Mouse (Mus musculus) adrenal gland, postnatal 36 days (tissue): ENCODE data around the gene F12. TPM values are rescaled to one million over a fixed set of nuclear protein-coding genes. Genes with fewer than 3 reads are reported as not detected.
"Not testable (repeated sequence)": the region's sequence is repeated elsewhere in the genome, so short reads cannot be mapped to it uniquely, and the experiment has no call there.

Experiments used
- DNase-seq, 2 experiments: peaks; one replicate each; pipeline ENCODE4 v3.0.0; 2021; ENCODE audit warnings: mixed read lengths in 1 of 2
- total RNA-seq, 2 experiments: library from RNA; stranded (reverse); gene quantifications; 2 replicates each; pipeline ENCODE4 v1.2.3; 2021

F12 gene
- total RNA-seq, 2 experiments from 2014 or later: 0.30 TPM; not detected in 1

DNA sequence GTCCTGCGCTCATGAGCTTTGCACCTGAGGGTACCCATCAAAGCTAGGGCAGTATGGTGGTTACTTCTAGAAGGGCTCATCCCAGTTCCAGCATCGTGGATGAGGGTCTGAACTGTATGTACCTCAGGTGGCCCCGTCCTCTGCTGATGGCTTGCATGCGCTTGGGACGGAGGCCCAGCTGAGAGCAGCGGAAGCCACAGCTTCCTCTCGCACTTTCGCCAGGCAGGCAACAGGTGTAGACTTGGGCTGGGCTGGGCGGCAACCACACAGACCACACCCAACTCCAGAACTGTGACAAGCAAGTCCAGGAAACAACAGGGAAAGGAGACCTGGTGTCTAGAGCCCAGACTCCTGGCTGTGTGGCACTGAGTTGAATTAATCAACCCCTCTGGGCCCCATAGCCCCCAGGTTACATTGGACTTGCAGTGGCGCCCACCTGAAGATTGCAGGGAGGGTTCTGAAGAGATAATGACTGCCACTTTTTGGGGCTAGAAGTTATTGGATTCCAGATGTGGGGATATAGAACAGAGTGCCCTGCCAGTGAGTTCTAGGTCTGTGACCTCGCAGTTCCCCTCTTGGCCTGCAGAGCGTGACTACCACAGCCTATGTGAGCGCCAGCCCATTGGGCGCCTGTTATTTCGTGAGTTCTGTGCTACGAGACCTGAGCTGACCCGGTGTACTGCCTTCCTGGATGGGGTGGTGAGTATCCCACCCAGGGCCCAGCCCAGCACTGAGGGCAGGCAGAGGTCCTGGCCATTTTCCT is 23.3 kb upstream of the F12 start:
- DNase-seq: no peak

DNA sequence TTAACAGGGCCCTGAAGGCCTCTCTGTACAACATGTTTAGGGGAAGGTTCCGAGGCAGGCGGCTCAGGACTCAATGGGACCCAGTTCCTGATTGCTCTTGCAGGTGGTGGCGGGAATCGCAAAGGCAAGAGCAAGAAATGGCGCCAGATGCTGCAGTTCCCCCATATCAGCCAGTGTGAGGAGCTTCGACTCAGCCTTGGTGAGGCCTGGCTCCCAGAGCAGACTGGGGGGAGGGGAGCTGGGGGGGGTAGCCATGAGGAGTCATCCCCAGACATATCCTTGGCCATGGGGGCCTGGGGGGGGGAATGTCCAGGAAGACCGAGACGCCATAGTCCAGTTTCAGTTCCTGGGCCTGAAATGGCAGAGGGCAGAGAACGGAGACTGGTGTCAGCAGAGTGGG is 22.6 kb upstream of the F12 start:
- no peak for DNase-seq

DNA sequence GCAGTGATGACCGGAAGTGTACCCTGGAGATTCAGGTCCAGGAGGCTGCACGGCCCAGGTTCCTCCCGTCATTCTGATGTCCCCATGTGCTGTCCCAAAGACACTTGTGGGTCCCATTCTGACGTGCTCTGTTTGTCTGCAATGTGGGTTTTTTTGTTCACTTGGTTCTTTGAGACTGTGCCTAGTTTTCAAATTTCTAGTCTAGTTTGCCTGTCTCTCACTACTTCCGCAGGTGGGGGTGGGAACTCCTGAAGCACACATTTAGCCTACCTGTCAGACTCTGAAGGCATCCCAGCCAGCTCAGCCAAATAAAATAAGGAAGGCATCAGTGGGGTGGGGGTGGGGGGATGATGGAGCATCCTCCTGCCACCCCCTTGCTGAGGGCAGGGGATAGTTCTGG is 21.5 kb upstream of the F12 start:
- no peak for DNase-seq

DNA sequence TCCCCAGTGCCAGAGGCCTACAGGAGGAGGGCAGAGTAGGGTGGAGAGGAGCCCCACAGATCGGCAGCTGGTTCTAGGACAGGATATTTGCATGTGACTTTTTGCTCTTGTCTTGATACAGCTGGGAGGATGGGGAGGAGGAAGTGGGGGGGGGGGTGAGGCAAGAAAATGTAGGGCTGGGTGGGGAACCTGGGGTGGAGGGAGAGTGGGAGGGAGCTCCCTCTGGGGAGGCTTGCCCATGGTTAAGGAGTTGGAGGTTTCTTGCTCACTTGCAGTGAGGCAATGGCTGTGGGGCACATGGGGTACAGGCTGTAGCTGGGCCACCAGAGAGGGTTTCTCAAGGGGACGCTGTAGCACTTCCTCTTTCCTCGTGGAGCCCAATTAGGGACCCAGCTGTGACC is 20.9 kb upstream of the F12 start:
- DNase-seq: no peak

DNA sequence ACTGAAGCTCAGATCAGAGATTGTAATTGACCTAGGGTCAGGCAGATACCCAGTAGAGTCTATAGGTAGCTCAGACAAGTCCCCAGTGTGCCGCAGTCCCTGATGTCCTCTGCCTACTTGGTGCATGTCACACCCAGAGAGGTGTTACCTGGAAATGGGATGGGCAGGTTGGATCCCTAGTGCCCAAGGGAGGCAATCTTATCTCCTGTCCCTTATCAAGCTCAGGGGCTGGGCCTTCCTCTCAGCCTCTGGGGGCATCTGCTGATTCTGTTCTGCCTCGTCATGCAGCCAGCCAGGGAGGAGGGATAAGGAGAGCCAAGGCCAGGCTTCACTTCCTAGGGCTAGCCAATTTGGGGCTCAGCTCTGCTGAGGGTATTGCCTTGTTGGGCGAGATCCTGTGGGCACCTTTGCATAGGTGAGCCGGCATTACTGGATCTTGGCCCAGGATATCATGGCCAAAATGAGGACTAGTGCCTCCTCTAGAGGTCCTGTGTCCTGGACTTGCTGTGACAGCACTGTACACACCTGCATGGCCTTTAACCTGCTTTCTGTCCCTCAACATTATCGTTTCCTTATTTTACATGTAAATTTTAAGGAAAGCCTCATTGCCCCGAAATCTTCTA is 20.0 kb upstream of the F12 start:
- no peak for DNase-seq

DNA sequence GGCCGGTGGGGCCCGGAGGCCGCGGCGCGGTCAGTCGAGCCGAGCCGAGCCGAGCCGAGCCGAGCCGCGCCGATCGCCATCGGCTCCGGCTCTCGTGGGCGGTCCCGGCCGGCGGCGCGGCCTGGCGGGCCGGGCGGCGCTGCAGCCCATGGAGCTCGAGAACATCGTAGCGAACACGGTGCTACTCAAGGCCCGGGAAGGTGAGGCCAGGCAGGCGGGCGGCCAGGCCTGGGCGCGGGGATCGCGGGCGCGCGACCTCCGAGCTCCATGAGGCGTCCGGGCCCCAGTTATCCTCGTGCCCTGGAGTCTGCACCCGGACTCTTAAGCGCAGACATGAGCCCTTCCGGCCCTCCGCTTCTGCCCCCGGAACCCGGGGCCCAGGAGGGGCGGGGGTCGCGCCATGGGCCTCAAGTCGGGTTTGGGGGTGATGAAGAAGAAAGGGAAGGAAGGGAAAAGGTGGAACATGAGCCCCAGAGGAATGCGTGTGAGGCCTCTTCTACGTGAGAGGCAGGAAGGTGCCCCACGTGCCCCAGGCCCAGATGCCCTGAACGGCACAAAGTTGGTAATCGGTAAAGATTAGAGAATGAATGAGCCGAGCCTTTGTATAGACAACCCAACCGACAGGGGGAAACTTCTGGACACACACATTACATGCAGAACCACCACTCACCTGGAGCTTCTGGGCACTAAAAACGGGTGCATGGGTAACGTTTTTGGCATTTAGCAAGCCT is 18.9 kb upstream of the F12 start:
- no peak for DNase-seq

DNA sequence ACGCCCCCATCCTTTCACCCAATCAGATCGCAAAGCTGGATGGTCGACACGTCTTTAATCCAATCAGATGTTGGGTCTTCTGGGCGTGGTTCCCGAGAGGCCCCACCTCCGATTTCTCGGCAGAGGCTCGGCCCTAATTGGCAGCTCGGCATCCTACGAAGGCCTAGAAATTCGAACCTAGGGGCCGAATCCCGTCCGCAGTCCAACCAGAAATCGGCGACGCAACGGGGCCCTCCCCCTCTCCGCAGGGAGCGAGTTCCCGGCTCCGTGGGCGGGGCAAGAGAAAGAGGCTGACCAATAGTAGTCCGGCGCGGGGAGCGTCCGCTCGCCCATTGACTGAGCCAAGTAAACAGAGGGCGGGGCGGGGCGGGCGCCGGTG is 18.3 kb upstream of the F12 start, which contains the start of gene Grk6:
TSS of gene Grk6 (plus strand) at position 136 of the 379 bp plus-strand sequence.
- DNase-seq: peak; percentile 99 to 100

DNA sequence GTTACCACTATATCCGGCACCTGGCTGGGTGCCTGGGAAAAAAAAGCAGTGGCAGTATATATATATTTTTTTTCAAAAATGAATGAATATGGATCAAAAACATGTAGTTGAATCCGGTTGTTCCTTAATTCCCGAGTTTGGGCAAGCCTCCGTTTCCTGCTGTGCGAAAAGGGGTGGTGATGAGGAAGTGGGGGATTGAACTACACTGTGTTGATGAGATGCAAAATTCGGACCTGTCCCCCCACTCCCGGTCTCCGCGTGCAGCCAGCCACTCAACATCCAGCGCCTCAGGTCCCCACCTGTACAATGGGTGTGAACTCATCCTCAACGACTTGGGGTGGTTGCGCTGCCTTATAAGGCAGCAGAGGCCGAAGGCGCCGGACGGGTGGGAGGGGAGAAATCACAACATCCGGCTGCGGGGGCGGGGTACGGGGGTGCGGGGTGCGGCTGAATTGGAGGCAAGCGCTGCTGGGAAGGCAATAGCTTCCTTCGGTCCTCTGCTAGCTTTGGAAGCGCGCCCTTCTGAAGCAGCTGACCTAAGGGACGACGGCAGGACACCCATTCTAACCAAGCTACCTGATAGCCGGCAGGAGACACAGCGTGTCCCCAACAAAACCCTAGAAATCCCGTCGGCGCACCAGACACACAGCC is 17.8 kb upstream of the F12 start:
- peak; percentile 87 to 92 for DNase-seq

DNA sequence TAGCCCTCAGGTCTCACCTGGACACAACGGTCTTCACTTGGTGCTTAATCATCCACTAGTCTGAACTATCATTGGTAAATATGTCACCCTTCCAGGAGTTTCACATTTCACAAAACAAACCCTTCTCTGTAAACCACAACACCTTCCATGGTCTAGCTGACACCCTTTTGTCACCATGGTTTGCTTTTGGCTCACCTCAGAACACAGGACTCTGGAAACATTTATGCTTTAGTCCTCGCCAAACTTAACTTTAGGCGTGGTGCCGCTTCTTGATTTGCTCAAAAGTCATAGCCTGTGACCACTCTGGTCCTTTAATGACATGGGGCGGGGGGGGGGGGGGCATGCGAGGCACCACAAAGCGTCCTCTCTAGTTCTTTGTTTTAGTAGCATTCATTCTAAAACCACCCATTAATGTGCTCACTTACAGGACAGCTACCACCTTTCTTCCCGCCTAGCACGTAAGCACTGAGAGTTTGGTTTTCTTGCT is 17.2 kb upstream of the F12 start:
- DNase-seq: no peak

DNA sequence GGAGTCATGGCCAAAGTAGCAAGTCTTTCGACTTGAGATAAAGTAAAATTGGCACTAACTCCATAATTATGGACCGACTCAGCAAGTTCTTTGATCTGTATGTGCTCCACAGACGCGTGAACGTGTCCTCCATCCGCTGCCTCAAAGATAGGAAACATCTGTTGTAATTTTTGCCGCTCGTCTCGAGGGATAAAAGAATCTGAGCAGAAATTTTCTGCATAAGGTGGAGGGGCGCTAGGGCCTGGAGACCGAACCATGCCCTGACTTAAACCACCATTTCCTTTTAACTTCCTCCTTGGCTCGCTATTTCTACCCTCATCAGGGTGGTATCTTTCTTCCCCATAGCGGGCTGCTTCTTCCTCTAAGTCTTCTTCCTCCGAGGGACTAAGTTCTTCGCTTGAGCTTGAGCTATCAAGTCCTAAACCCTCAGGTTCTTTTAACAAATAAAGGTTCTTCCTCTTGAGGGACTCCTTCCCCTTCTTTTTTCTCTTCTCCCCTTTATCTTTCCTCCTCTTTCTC is 10.6 kb upstream of the F12 start:
- DNase-seq: not testable (repeated sequence)

DNA sequence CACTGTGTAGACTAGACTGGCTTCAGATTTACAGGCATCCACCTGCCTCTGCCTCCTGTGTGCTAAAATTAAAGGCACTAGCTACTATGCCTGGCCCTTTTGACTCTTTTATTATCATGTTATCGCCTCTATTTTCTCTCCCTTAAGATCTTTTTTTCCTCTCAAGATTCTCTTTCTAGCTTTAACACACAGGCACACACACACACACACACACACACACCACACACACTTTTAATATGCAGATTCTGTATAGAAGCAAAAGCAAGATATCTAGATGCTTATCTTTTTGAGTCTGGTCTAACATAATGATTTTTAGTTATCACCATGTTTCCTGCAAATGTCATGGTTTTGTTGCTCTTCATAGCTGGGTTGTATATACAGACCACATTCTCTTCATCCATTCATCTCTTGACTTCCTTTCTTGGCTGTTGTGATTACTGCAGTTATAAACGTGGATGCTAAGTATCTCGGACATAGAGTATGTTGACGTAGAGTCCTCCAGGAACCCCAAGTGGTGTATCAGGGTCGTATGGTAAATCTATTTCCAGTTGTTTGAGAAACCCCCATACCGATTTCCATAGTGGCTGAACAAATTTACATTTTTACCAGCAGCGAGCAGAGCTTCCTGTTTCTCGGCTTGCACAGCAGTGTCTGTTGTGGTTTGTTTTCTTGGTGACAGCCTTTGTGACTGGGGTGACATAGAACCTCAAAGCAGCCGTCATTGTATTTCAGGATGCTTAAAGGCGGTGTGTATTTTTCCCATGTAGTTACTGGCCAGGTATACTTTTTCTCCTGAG is 5.5 kb upstream of the F12 start:
- no peak for DNase-seq

DNA sequence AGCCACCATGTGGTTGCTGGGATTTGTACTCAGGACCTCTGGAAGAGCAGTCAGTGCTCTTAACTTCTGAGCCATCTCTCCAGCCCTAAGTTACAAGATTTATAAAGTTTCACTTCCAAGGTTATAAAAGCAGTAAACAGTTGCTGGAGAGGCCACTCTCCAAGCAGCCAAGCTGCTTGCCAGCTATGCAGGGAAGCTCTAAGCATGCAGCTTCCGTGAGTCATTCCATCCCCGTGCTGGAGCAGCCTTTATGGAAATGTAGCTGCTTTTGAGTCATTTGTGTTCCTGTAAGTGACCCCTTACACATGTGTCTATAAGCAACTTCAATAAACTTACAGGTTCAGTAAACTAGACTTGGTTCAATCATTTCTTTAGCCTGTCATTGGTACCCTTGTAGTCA is 4.0 kb upstream of the F12 start:
- DNase-seq: peak; percentile 71 to 77

DNA sequence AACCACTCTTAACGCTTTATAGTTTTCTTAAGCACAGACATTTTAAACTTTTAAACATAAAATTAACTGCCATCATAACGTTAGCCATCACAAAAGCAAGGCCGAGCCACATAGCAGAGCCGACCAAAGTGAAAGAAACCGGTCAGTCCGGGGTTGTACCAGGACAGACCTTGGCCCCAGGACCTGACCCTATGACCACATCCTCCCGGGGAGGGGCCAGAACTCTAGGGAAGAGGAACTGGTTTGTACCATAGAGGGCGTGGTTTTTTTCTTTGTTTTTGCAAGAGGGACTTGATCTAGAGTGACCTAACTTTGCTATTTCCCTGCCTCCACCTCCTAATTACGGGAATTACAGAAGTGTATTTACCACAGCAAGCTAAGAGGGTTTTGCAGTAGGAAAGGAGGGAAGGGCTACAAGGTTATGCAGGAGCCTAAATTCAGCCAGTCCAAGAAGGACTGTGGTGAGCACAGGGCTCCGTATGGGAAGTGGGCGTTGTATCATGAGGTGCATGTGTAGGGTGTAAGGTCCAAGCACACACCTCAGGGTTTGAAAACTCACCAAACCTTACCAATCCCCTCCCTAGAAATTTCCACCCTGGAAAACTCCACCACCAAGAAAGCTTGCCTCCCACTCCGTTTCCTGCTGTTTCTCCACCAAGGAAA is 2.8 kb upstream of the F12 start:
- peak; percentile 83 to 89 for DNase-seq

DNA sequence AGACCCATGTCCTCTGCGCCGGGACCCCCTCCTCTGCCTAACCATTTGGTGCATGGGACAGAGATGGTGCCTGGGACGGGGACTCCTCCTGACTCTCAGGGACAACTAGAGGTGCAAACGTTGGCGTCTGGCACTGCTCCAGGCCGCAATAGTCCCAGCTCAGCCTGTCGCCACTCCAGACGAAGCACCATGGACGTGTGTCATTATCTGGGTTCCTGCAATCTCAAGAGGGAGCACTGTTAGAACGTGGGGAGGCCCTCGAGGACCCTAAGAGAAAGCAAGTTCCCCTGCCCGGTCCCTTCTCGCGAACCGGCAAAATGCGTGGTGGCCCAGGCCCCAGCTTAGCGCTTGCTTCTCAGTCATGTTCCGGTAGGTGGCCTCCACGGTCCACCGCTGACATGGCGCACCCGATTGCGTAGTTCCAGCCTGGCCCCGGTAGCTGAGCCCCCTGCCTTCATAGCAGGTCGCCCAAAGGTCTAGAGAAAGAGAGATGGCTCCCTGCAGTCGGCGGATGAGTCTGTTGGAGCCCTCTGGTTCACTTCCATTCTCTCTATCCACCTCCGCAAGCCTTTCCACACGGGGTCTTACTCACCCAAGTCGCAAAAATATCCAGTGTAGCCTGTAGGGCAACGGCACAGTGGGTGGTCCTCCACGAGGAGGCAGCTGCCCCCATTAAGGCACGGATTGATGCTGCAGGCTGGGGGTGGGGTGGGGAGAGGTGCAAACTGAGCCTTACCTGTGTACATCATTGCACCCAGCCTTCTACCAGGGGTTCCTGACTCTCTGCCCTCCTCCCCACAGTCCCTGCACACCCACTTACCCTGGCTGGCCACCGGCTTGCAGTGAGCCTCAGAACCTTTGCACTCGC is 5.4 kb downstream of the F12 start:
- DNase-seq: peak; percentile 78 to 84

DNA sequence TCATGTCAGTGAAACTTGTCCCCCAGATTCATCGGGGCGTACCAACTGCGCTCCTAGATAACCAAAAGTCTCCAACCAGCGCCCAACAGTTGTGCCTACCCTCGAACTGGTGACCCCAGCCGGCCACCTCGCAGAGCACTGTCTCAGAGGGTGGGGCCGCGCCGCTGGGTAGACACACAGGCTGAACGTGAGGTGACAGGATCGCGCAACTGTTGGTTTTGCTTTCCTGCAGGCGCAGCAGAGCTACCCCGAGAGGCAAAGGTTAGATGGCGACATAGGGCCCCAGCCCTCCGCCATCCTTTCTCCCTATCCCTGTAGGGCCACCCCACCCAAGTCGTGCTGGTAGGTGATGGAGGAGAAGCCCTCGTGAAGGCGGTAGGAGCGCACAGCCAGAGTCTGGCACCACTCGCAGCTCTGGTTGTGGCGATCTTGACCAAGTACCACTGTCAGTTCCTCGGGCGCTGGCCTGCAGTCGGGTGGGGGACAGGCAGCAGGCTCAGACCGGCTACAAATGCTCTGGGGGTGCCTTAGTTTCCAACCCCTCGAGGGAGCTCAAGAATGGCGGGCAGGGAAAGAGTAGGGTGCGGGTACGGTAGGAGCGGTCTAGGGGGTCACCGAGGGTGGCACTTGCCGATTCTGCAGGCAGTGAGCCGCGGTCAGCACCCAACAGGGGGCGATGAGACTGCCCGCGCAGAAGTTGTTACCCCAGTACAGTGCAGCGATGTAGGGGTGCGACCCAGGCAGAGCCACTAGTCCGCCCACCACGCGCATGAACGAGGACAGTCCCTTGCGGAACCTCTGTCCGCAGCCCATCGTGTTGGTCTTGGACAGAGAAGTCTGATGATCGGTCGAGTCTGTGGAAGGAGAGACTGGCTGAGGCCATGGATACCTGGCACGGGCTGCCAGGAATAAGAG is 6.3 kb downstream of the F12 start:
- DNase-seq: no peak

DNA sequence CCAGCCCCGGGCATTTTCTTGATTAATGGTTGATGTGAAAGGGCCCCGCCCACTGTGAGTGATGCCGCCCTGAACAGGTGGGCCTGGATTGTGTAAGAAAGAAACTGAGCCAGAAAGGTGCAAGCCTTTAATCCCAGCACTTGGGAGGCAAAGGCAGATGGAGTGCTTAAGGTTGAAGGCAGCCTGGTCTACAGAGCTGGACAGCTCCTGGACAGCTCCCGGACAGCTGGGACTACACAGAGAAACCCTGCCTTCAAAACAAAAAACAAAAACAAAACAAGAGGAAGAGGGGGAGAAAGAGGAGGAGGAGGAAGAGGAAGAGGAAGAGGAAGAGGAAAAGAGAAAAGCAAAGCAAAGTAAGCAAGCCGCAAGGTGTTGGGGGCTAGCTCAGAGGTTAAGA is 7.5 kb downstream of the F12 start:
- no peak for DNase-seq

DNA sequence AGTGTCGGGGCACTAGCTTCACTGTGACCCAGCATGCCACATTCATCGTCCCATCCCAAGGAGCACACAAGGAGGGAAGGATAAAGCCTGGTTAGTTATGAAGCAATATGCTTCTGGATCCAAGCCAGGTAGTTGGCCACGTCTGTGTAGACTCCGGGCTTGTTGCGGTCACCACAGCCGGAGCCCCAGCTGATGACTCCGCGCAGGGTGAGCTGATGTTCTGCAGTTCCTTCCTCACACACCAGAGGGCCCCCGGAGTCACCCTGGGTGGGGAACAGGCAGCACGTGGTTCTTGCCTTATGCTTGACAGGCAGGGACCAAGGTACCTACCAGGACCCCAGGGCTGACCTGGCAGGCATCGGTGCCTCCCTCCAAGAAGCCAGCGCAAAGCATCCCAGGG is 8.6 kb downstream of the F12 start:
- DNase-seq: peak; percentile 92 to 94

DNA sequence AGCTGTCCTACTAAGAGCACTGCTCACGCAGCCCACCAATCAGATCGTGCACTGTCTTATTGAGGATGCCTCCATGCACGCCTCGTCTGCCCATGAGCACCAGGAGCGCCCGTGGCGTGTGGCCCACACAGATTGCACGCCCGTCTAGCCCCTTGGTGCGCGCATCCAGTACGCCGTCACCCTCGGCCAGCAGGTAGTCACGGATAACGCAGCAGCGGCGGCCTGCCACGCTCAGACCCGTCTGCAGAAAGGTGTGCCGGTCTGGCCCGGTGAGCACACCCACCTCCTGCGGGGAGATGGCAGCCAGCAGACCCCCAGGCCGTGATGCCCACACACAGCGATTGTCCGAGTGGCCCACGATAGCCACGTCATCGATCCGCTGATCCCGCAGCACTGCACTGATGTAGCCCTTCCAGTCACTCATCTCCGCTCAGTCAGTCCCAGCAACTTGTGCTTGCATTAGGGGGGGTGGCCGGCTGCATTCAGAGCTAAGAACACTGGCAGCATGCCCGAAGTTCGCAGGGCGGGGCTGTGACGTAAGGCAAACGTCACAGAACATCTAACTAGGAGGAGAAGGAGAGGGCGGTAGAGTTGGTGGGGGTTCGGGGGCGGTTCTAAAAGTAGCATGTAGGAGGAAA is 11.7 kb downstream of the F12 start, which contains the start of gene Pfn3:
TSS of gene Pfn3 (minus strand) at position 490 of the 638 bp plus-strand sequence.
- DNase-seq: peak in 1 of 2 experiments; percentile 42
